Mouse (Mus musculus): ENCODE results near the gene Snx9. TPM values are rescaled to one million over a fixed set of nuclear protein-coding genes. Genes with fewer than 3 reads are reported as not detected.

The Snx9 gene
- polyA plus RNA-seq, 1 experiment from 2014 or later = 22.9 TPM

DNA sequence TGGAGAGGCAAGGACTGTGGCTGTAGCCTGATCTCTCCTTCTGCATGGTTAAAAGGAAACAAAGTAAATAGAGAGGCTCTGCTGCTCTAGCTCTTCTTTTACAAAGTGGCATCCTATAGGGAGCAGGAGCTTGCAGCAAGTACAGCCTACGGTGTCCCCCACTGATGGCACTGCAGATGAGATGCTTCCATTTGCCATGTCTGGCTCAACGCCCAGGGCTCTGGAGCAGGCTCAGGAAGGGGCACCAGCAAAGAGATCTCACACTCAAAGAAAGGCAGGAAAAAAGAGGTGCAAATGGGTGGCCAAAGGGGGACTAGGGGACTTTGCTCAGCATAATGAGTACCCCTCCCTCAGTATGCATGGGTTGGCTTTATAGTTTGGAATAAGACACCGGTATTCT, 7.0 kb upstream of the Snx9 start:
- Histone ChIP-seq H3K36me3 (ENCODE audit: control insufficient read depth, insufficient read depth, low read length) (no peaks in the 10 kb centered on the region), H3K4me1 (ENCODE audit: control insufficient read depth, insufficient read depth, low read length) (no peaks in the 10 kb centered on the region), H3K27me3 (ENCODE audit: control insufficient read depth, insufficient read depth, low read length) (no peaks in the 10 kb centered on the region), H3K4me2 (ENCODE audit: low read depth) (no peak overlapping the region), H3K9me3 (ENCODE audit: control insufficient read depth, low read length) (no peaks in the 10 kb centered on the region), H3K4me3 (ENCODE audit: low read depth, low read length) (no peak overlapping the region), H3K27ac (ENCODE audit: low read depth, low read length) (no peak overlapping the region), H3K9ac (ENCODE audit: low read length) (no peak overlapping the region)
- no peak for ATAC-seq (ENCODE audit: insufficient read depth, low FRiP score, low TSS enrichment)
- WGBS = 78% methylated on average over 3 of the region's 3 CpGs
- DNase-seq (ENCODE audit: low spot score) = no peak

DNA sequence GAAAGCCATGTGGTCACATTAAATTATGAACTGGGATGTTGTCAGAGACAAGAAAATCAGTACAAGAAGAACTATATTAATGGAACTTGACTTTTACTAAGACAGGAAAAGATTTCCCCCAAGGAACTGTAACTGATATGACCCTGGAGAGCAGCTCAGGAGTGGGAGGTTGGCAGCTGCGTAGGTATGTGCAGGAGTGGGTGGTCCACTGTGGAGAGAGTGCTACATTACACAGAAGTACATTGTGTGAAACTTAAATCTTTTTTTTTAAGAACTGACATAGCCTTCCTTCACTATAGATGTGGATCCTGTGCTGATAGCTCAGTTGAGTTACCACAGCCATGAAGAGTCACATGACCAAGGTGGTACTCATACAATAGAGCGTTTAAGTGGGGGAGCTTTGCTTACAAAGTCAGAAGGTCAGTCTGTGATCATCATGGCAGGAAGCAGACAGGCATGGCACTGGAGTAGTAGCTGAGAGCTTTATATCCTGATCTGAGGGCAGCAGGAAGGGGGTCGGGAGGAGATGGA, 6.3 kb upstream of the Snx9 start:
- H3K9ac ChIP-seq (ENCODE audit: low read length) = no peak overlapping the region
- H3K27me3 ChIP-seq (ENCODE audit: control insufficient read depth, insufficient read depth, low read length) = no peaks in the 10 kb centered on the region
- H3K36me3 ChIP-seq (ENCODE audit: control insufficient read depth, insufficient read depth, low read length) = no peaks in the 10 kb centered on the region
- 73% methylated on average over 3 of the region's 3 CpGs for WGBS
- ATAC-seq (ENCODE audit: insufficient read depth, low FRiP score, low TSS enrichment) = no peak
- H3K27ac ChIP-seq (ENCODE audit: low read depth, low read length) = no peak overlapping the region
- no peak for DNase-seq (ENCODE audit: low spot score)
- H3K9me3 ChIP-seq (ENCODE audit: control insufficient read depth, low read length) = no peaks in the 10 kb centered on the region
- no peaks in the 10 kb centered on the region for H3K4me1 ChIP-seq (ENCODE audit: control insufficient read depth, insufficient read depth, low read length)
- no peak overlapping the region for H3K4me2 ChIP-seq (ENCODE audit: low read depth)
- H3K4me3 ChIP-seq (ENCODE audit: low read depth, low read length) = no peak overlapping the region

DNA sequence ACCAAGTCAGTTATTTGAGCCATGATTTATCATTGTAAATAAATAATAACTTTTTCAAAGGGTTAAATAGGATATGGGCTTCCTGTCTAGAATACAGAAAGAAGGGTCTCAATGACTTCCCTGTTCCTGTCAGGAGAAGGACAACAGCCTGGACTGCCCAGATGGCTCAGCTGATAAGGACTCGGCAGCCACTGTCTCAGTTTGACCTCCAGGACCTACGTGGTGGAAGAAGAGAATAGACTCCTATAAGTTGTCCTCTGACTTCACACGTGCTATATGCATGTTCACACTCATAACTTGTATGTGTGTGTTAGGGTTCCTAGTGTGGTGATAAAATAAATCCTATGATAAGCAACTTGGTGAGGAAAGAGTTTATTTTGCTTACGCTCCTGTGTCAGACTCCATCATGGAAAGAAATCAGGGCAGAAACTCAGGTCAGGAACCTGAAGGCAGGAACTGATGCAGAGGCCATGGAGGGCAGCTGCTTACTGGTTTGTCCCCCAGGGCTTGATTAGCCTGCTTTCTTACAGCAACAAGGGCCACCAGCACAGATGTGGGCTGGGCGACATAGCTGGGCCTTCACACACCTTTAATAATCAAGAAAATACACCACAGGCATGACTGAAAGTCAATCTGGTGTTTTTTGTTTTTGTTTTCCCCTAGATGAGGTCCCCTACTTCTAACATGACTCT, 1.4 kb upstream of the Snx9 start:
- Histone ChIP-seq H3K9ac (ENCODE audit: low read length) (no peak overlapping the region), H3K4me2 (ENCODE audit: low read depth) (no peak overlapping the region), H3K9me3 (ENCODE audit: control insufficient read depth, low read length) (no peaks in the 10 kb centered on the region), H3K27ac (ENCODE audit: low read depth, low read length) (no peak overlapping the region), H3K36me3 (ENCODE audit: control insufficient read depth, insufficient read depth, low read length) (no peaks in the 10 kb centered on the region), H3K4me3 (ENCODE audit: low read depth, low read length) (no peak overlapping the region), H3K27me3 (ENCODE audit: control insufficient read depth, insufficient read depth, low read length) (no peaks in the 10 kb centered on the region), H3K4me1 (ENCODE audit: control insufficient read depth, insufficient read depth, low read length) (no peaks in the 10 kb centered on the region)
- WGBS = 78% methylated on average over 5 of the region's 5 CpGs
- ATAC-seq (ENCODE audit: insufficient read depth, low FRiP score, low TSS enrichment) (no peak), DNase-seq (ENCODE audit: low spot score) (no peak)

DNA sequence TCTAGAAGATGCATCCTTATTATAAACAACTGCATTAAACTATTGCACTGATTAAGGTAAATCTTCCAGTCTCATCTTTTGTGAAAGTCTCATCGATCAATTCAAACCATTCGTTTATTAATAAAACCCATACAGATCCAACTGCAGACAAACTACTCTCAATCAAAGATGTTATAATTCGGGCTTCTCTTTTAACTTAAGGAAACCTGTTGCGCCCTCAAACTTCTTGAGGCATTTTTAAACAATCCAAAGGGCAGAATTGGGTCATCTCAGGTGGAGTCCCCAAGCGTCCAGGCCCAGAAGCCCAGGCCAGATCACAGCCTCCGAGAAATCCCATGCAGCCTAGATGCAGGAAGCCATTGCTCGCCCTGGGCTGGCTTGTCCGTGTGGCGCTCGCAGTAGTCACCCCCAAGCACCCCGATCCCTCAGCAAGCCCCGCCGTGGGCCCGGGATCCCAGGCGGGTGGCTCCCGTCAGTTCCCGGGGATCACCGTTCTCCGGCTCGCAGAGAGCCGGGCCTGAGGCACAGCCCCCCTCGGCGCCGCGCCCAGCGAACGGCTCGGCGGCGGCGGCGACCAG, 490 bp upstream of the Snx9 start:
- Histone ChIP-seq H3K4me1 (ENCODE audit: control insufficient read depth, insufficient read depth, low read length) (no peaks in the 10 kb centered on the region), H3K9me3 (ENCODE audit: control insufficient read depth, low read length) (no peaks in the 10 kb centered on the region), H3K36me3 (ENCODE audit: control insufficient read depth, insufficient read depth, low read length) (no peaks in the 10 kb centered on the region), H3K9ac (ENCODE audit: low read length) (peak overlapping the region; percentile 95), H3K27me3 (ENCODE audit: control insufficient read depth, insufficient read depth, low read length) (no peaks in the 10 kb centered on the region), H3K4me3 (ENCODE audit: low read depth, low read length) (peak overlapping the region; percentile 76), H3K4me2 (ENCODE audit: low read depth) (peak overlapping the region; percentile 57), H3K27ac (ENCODE audit: low read depth, low read length) (peak overlapping the region; percentile 96)
- ATAC-seq (ENCODE audit: insufficient read depth, low FRiP score, low TSS enrichment) (peak; percentile 65), DNase-seq (ENCODE audit: low spot score) (peak; percentile 73)
- 8% methylated on average over 26 of the region's 32 CpGs for WGBS

DNA sequence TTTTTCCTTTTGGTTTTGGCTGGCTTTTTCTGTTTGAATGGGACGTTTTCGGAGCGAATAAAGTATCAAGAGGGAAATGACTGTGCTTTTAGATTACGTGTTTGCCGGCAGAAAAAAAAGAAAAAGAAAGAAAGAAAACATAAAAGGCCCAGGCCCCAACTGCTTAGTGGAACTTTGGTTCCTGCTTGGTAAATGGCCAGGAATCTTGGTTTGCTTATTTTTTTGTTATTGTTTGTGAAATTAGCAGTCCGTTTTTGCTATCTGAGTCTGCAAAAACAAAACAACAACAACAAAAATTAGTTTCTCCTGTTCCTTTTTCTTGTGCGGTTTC, 779 bp downstream of the Snx9 start:
- peak overlapping the region; percentile 76 for H3K4me3 ChIP-seq (ENCODE audit: low read depth, low read length)
- H3K27me3 ChIP-seq (ENCODE audit: control insufficient read depth, insufficient read depth, low read length) = no peaks in the 10 kb centered on the region
- H3K4me2 ChIP-seq (ENCODE audit: low read depth) = peak overlapping the region; percentile 57
- no peaks in the 10 kb centered on the region for H3K4me1 ChIP-seq (ENCODE audit: control insufficient read depth, insufficient read depth, low read length)
- peak overlapping the region; percentile 96; the same call in 1 of the 2 replicates for H3K27ac ChIP-seq (ENCODE audit: low read depth, low read length)
- H3K9me3 ChIP-seq (ENCODE audit: control insufficient read depth, low read length) = no peaks in the 10 kb centered on the region
- no peak for ATAC-seq (ENCODE audit: insufficient read depth, low FRiP score, low TSS enrichment)
- 0% methylated on average over 7 of the region's 7 CpGs for WGBS
- no peaks in the 10 kb centered on the region for H3K36me3 ChIP-seq (ENCODE audit: control insufficient read depth, insufficient read depth, low read length)
- H3K9ac ChIP-seq (ENCODE audit: low read length) = peak overlapping the region; percentile 95
- DNase-seq (ENCODE audit: low spot score) = no peak

DNA sequence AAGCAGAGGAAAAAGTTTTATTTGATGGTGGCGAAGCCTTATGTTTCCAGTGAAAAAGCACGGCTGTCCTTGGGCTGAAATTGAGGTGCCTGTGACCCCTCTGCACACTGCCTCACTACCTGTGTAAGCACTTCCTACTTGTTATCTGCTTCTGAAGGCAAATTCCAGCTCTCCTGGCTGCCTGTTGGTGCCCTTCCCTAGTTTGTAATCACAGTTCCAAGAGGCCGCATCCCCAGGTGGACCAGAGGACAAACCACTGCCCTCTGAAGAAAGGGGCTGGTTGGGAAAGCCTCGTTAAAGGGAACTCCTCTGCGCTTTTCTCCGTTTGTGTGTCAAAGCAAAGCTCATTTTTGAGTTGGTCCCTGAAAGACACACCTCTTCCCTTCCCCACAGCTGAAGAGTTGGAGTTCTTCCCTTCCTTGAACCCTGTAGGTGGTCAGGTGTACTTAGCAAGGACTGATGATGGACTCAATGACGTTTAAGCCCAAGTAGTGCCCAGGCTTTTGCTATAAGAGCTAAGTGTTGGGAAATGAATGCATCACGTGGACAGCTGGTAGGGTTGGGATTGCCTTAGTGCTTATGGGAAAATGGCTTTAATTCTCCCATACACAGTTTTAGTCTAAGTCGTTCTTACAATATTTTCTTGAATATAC, 2.0 kb downstream of the Snx9 start:
- no peak for DNase-seq (ENCODE audit: low spot score)
- WGBS = 78% methylated on average over 9 of the region's 9 CpGs
- ATAC-seq (ENCODE audit: insufficient read depth, low FRiP score, low TSS enrichment) = no peak

DNA sequence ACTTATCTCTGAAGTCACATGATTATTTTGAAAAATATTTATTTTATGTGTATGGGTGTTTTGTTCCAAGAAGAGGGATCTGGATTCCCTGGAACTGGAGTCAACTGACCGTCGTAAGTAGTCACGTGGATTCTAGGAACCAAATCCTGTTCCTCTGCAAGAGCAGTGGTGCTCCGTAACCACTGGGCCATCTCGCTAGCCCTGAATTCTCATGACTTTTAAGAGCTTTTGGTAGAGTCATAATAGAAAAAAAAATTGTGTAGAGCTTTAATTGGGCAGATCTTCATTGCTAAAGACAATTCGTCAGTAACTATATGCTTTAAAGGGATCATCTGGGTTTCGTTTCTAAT, 2.5 kb downstream of the Snx9 start:
- ATAC-seq (ENCODE audit: insufficient read depth, low FRiP score, low TSS enrichment) (no peak), DNase-seq (ENCODE audit: low spot score) (no peak)
- H3K9ac ChIP-seq (ENCODE audit: low read length) = no peak overlapping the region
- H3K4me3 ChIP-seq (ENCODE audit: low read depth, low read length) = no peak overlapping the region
- H3K9me3 ChIP-seq (ENCODE audit: control insufficient read depth, low read length) = no peaks in the 10 kb centered on the region
- no peaks in the 10 kb centered on the region for H3K4me1 ChIP-seq (ENCODE audit: control insufficient read depth, insufficient read depth, low read length)
- WGBS = 95% methylated on average over 7 of the region's 7 CpGs
- no peaks in the 10 kb centered on the region for H3K27me3 ChIP-seq (ENCODE audit: control insufficient read depth, insufficient read depth, low read length)
- H3K36me3 ChIP-seq (ENCODE audit: control insufficient read depth, insufficient read depth, low read length) = no peaks in the 10 kb centered on the region
- H3K27ac ChIP-seq (ENCODE audit: low read depth, low read length) = no peak overlapping the region
- no peak overlapping the region for H3K4me2 ChIP-seq (ENCODE audit: low read depth)

More for the DNA sequence above, 2.0 kb downstream of the Snx9 start:
- no peak overlapping the region for H3K4me2 ChIP-seq (ENCODE audit: low read depth)
- H3K27ac ChIP-seq (ENCODE audit: low read depth, low read length) = no peak overlapping the region
- H3K4me1 ChIP-seq (ENCODE audit: control insufficient read depth, insufficient read depth, low read length) = no peaks in the 10 kb centered on the region
- H3K9ac ChIP-seq (ENCODE audit: low read length) = no peak overlapping the region
- no peaks in the 10 kb centered on the region for H3K36me3 ChIP-seq (ENCODE audit: control insufficient read depth, insufficient read depth, low read length)
- H3K9me3 ChIP-seq (ENCODE audit: control insufficient read depth, low read length) = no peaks in the 10 kb centered on the region
- no peak overlapping the region for H3K4me3 ChIP-seq (ENCODE audit: low read depth, low read length)
- no peaks in the 10 kb centered on the region for H3K27me3 ChIP-seq (ENCODE audit: control insufficient read depth, insufficient read depth, low read length)

DNA sequence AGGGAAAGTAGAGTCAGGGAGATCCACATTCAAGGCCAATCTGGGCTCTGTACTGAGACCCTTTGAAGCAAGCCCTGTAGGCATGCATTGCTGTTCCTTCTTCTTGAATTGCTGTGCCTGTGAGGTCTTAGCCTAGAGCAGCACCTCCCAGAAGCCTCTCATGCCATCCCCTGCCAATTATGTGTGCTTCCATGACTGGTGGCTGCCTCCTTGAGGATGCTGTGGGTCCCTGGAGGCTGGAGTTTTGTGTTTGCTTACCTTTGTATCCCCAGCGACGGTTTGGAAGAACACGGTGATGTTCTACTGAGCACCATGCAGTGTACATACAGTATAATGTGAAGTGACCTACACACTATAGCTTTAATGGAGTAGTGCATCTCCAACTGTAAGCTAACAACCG, 4.2 kb downstream of the Snx9 start:
- peaks cover 6% of the 10 kb centered on the region for H3K4me1 ChIP-seq (ENCODE audit: control insufficient read depth, insufficient read depth, low read length)
- no peaks in the 10 kb centered on the region for H3K36me3 ChIP-seq (ENCODE audit: control insufficient read depth, insufficient read depth, low read length)
- H3K9ac ChIP-seq (ENCODE audit: low read length) = no peak overlapping the region
- 88% methylated on average over 4 of the region's 4 CpGs for WGBS
- no peaks in the 10 kb centered on the region for H3K27me3 ChIP-seq (ENCODE audit: control insufficient read depth, insufficient read depth, low read length)
- no peak overlapping the region for H3K27ac ChIP-seq (ENCODE audit: low read depth, low read length)
- no peak for ATAC-seq (ENCODE audit: insufficient read depth, low FRiP score, low TSS enrichment)
- H3K4me2 ChIP-seq (ENCODE audit: low read depth) = no peak overlapping the region
- no peak for DNase-seq (ENCODE audit: low spot score)
- no peaks in the 10 kb centered on the region for H3K9me3 ChIP-seq (ENCODE audit: control insufficient read depth, low read length)
- no peak overlapping the region for H3K4me3 ChIP-seq (ENCODE audit: low read depth, low read length)

DNA sequence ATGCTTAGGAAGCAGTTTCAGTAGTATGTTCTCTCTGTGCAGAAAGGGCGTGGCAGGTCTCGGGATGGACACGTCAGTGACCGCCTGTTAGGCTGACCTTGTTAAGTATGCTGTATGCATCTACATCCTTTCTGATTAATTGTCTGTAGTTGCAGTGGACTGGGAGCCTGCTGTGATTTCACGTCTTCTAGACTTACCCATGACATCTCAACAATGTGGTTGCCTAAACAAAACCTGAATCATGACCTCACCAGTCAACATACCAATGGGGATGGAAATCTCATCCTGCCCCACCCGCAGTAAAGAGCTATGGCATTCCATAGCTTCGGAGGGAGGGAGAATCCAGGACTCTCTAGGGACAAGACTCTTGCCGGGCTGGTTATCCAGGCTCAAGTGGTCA, 5.0 kb downstream of the Snx9 start:
- 71% methylated on average over 8 of the region's 8 CpGs for WGBS
- Histone ChIP-seq H3K4me3 (ENCODE audit: low read depth, low read length) (no peak overlapping the region), H3K27ac (ENCODE audit: low read depth, low read length) (no peak overlapping the region), H3K4me1 (ENCODE audit: control insufficient read depth, insufficient read depth, low read length) (peaks cover 6% of the 10 kb centered on the region), H3K9me3 (ENCODE audit: control insufficient read depth, low read length) (no peaks in the 10 kb centered on the region), H3K4me2 (ENCODE audit: low read depth) (no peak overlapping the region), H3K36me3 (ENCODE audit: control insufficient read depth, insufficient read depth, low read length) (no peaks in the 10 kb centered on the region), H3K9ac (ENCODE audit: low read length) (no peak overlapping the region), H3K27me3 (ENCODE audit: control insufficient read depth, insufficient read depth, low read length) (no peaks in the 10 kb centered on the region)
- no peak for DNase-seq (ENCODE audit: low spot score)
- no peak for ATAC-seq (ENCODE audit: insufficient read depth, low FRiP score, low TSS enrichment)
